Mouse (Mus musculus) lung, embryonic 14.5 days (tissue): Measurements from ENCODE around the gene St3gal3. TPM values are rescaled to one million over a fixed set of nuclear protein-coding genes. Genes with fewer than 3 reads are reported as not detected.

ENCODE experiments used
- ATAC-seq: fragments of 200-750 bp; cut with Nextera tagmentation; 2 replicates; pipeline ENCODE4 v1.8.0; 2017; ENCODE audit warnings: mild to moderate bottlenecking, moderate TSS enrichment, moderate library complexity; ENCODE audit not compliant: insufficient read depth
- DNase-seq: peaks from one replicate; pipeline ENCODE4 v3.0.0-alpha.2; 2015
- H3K27ac ChIP-seq: fragments of 300-500 bp; sonication (generic); 2 replicates; pipeline ENCODE4 v1.5.1; 2014; ENCODE audit warnings: low read depth, mild to moderate bottlenecking, moderate library complexity
- H3K27me3 ChIP-seq: fragments of 300-500 bp; sonication (generic); 2 replicates; pipeline ENCODE4 v1.6.1; 2014; ENCODE audit warnings: low read length, control low read depth; ENCODE audit not compliant: insufficient read depth
- H3K36me3 ChIP-seq: fragments of 300-500 bp; sonication (generic); 2 replicates; pipeline ENCODE4 v1.6.1; 2014; ENCODE audit warnings: control low read depth; ENCODE audit not compliant: insufficient read depth
- H3K4me1 ChIP-seq: fragments of 300-500 bp; sonication (generic); 2 replicates; pipeline ENCODE4 v1.6.1; 2014; ENCODE audit warnings: antibody characterized with exemption, control low read depth; ENCODE audit not compliant: insufficient read depth
- H3K4me2 ChIP-seq: fragments of 300-500 bp; sonication (generic); 2 replicates; pipeline ENCODE4 v1.6.1; 2014; ENCODE audit warnings: mild to moderate bottlenecking
- H3K4me3 ChIP-seq: fragments of 300-500 bp; sonication (generic); 2 replicates; pipeline ENCODE4 v1.5.1; 2014; ENCODE audit warnings: low read depth, low read length
- H3K9ac ChIP-seq: fragments of 300-500 bp; sonication (generic); 2 replicates; pipeline ENCODE4 v1.6.1; 2014
- H3K9me3 ChIP-seq: fragments of 300-500 bp; sonication (generic); 2 replicates; pipeline ENCODE4 v1.6.1; 2016; ENCODE audit warnings: low read depth, low read length, control low read depth
- CTCF ChIP-seq: IDR thresholded peaks from 2 replicates; pipeline ENCODE4 v1.5.1; 2016; ENCODE audit warnings: antibody characterized with exemption, low read depth
- WGBS: fragments of 180-500 bp; shearing (Covaris S2); extraction: QIAGEN DNeasy Blood & Tissue Kit; methylation state at CpG from one replicate; pipeline ENCODE4 v1.1.7; 2014; 5-methylcytosine and 5-hydroxymethylcytosine counted together
- polyA plus RNA-seq: library from polyadenylated mRNA; unstranded; fragments of >200 nt; fragmentation: Nextera tagmentation; extraction: Ambion mirVana; gene quantifications from 2 replicates; pipeline ENCODE4 v1.2.1, GENCODE M21; 2014

The St3gal3 gene
- polyA plus RNA-seq, 1 experiment from 2014 or later, result 6.3 TPM

DNA sequence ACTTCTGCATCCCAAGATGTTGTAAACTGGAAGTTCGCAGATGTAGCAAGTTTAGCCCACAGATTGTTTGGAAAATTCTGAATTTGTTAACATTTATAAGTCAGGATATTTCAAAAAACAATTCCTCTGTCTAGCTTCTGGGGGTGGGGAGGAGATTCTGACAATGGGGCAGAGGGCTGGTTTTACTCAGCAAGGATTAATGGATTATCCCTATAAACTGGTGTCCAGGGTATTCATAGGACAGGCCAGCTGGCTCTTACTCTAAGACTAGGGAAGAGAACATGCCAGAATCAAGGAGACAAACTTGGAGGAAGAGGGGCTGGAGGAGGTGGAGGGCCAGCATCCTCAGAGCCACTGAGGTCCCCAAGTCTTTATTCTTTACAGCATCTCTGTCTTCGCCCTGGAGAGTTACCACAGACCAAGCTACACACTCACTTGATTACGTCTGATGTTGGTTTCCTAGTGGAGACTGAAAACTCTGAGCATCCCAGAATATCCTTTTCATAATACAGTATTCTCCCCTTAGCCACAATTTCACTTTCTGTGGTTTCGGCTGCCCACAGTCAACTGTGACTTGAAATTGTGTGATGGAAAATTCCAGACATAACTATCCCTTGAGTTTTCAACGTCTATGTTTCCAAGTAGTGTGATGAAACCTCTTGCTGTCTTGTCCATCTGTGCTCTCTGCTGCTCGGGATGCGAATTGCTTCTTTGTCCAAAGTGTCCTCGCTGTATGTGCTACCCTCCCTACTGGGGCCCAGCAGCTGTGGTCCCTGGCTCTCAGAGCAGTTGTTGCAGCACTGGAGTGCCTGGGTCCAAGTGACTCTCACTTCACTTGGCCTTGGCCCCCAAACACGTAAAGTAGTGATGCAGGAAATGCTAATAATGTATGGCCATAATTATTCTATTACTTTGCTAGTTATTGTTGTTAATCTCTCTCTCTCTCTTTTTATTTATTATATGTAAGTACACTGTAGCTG lies 64.2 kb downstream of the St3gal3 start:
- TF ChIP-seq CTCF, result no peak
- H3K4me1 ChIP-seq, result no peaks in the 10 kb centered on the region
- WGBS, result 82% methylated on average over 9 of the region's 9 CpGs
- H3K9ac ChIP-seq, result no peak overlapping the region
- DNase-seq (no peak), ATAC-seq (no peak)
- no peak overlapping the region for H3K4me3 ChIP-seq
- H3K27ac ChIP-seq, result no peak overlapping the region
- H3K9me3 ChIP-seq, result 0 out of 2 replicates have a peak, but pooled peaks cover 3% of the 10 kb centered on the region
- H3K4me2 ChIP-seq, result no peak overlapping the region
- no peaks in the 10 kb centered on the region for H3K27me3 ChIP-seq
- no peaks in the 10 kb centered on the region for H3K36me3 ChIP-seq

DNA sequence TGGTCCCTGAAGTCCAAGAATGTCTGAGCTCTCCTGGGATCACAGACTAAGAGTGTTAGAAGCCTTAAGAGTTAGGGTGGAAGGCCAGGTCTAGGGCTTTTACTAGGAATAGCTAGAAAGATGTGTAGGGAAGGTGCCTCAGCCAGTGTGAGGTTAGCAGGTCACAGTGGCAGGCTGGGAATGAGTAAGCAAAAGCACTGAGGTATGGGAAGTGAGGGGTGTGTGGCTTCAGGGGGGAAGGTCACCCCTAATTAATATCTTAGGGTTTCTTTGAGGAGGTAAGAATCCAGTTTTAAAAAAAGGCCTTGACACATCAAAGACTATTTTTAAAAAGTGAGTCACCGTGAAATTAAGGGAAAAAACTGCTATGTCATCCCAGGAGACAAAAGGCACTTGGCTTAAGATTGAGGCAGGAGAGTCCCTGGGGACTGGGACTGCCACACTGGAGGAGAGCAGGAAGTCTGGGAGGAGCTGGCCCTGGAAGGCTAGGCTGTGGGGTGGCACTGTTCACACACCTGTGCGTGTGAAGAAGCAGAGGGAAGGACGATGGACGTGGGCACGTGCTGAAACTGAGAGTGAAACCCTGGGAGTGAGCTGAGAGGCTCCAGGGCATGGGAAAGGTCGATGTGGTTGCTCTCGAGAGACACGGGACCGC lies 72.8 kb downstream of the St3gal3 start:
- 43% methylated on average over 9 of the region's 9 CpGs for WGBS
- H3K9ac ChIP-seq, result no peak overlapping the region
- H3K36me3 ChIP-seq, result no peaks in the 10 kb centered on the region
- ATAC-seq, result no peak
- TF ChIP-seq CTCF, result no peak
- peaks cover 22% of the 10 kb centered on the region; the same call in 1 of the 2 replicates for H3K4me1 ChIP-seq
- no peak overlapping the region for H3K4me3 ChIP-seq
- no peak for DNase-seq
- H3K4me2 ChIP-seq, result no peak overlapping the region
- no peaks in the 10 kb centered on the region for H3K9me3 ChIP-seq
- no peaks in the 10 kb centered on the region for H3K27me3 ChIP-seq
- peak overlapping the region; percentile 67; the same call in 1 of the 2 replicates for H3K27ac ChIP-seq

DNA sequence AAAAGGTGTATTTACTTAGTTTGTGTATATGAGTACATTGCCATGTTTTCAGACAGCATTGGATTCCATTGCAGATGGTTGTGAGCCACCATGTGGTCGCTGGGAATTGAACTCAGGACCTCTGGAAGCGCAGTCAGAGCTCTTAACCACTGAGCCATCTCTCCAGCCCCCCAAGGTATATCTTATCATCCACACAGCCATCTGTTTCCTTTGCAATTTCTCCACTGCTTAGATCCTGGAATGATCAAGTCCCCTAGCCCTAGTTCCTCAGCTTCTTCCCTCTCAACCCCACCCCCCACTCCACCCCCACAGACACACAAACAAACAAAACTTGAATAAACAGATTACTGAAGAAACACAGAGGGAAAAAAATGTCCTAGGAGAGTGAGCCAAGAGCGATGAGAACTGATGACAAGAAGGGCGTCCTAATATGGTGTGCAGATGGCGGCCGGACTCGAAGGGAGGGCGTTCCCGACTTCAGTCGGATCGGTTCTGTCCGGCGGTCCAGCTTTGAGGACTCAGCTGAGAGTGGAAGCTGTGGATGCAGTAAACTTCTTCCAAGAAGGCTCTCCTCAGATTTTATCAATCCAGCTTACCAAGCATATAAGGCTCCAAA lies 73.7 kb downstream of the St3gal3 start:
- H3K27ac ChIP-seq, result peak overlapping the region; percentile 67
- H3K9ac ChIP-seq, result no peak overlapping the region
- TF ChIP-seq CTCF, result no peak
- ATAC-seq (peak; percentile 62), DNase-seq (peak; percentile 81)
- no peak overlapping the region for H3K4me3 ChIP-seq
- 60% methylated on average over 13 of the region's 13 CpGs for WGBS
- H3K27me3 ChIP-seq, result no peaks in the 10 kb centered on the region
- no peaks in the 10 kb centered on the region for H3K36me3 ChIP-seq
- H3K4me2 ChIP-seq, result no peak overlapping the region
- no peaks in the 10 kb centered on the region for H3K9me3 ChIP-seq
- peaks cover 22% of the 10 kb centered on the region; the same call in 1 of the 2 replicates for H3K4me1 ChIP-seq

DNA sequence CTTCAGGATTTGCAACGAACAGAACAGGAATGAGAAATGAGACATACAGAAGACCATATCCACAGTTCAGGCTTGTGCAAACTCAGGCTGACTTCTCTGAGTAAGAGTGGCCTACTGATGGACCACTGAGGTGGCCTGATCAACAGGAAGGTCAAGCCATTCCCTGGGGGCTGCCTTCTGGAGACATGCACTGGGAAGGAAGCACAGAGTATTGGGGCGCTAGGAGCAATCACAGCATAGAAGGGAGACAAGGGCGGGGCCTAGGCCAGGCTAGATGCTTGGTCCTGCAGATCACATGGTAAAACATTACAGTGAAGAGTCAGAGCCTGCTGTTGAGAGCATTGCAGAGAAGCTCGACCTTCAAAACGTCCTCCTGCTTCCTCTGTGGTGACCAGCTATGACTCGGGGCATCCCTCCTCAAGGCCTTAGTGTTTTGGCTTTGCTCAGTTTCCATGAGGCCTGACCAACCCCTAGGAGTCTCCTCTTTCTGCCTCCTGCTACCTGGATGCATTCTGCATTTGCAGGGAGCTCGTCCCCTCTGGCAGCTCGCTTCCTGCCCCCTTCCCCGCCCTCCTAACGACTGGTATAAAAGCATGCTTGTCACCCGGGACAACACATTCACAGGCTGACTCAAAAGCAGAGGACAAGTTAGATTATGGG lies 74.8 kb downstream of the St3gal3 start:
- TF ChIP-seq CTCF, result no peak
- WGBS, result 69% methylated on average over 11 of the region's 11 CpGs
- no peak for ATAC-seq
- DNase-seq, result no peak
- H3K4me2 ChIP-seq, result no peak overlapping the region
- no peaks in the 10 kb centered on the region for H3K9me3 ChIP-seq
- no peaks in the 10 kb centered on the region for H3K27me3 ChIP-seq
- no peak overlapping the region for H3K4me3 ChIP-seq
- no peak overlapping the region for H3K9ac ChIP-seq
- peak overlapping the region; percentile 4; the same call in 1 of the 2 replicates for H3K27ac ChIP-seq
- peaks cover 22% of the 10 kb centered on the region; the same call in 1 of the 2 replicates for H3K4me1 ChIP-seq
- H3K36me3 ChIP-seq, result no peaks in the 10 kb centered on the region

DNA sequence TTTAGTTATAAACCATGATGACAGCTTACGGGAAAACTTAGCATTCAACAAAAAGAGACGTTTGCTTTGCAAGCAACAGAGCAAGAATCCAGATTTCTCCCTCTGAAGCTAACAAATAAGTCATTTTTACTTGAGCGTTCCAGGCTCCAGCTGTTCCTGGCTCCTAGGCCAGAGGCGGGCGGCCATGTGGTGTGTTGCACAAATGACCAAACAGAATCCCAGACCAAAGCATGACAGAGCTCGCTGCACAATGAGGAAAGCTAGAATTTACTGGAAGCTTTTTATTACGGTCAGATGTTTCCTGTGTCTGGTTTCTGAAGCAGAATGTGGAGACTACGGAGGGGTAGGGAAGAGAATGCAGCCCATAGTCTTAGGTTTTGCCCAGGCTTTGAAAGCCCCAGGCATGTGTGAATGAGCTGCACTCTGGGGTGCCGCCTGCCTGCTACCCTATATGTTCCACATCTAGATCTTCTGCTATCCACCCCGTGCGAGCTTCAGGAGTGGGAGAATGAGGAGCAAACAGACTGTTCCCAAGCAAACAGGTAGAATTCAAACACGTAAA lies 76.5 kb downstream of the St3gal3 start:
- Histone ChIP-seq H3K4me1 (peaks cover 22% of the 10 kb centered on the region), H3K36me3 (no peaks in the 10 kb centered on the region), H3K4me2 (no peak overlapping the region), H3K9ac (no peak overlapping the region), H3K27me3 (no peaks in the 10 kb centered on the region), H3K9me3 (no peaks in the 10 kb centered on the region), H3K4me3 (no peak overlapping the region), H3K27ac (peak overlapping the region; percentile 85)
- no peak for TF ChIP-seq CTCF
- 45% methylated on average over 12 of the region's 12 CpGs for WGBS
- ATAC-seq (peak; percentile 57), DNase-seq (peak; percentile 88)

DNA sequence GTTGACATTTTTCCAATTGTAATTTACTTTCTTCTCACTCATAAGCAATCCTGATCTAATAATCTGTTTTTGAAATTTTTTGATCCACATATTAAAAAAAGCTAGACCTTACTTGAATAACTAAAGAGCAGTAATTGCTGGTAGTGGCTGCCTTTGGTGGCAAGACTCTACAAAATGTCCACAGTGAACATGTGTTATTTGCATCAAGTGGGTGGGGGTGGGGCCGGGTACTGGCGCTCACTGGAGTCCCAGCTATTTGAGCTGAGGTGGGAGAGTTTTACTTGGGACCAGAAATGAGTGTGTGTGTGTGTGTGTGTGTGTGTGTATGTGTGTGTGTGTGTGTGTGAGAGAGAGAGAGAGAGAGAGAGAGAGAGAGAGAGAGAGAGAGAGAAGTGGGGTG lies 77.6 kb downstream of the St3gal3 start:
- no peak for TF ChIP-seq CTCF
- no peak for ATAC-seq
- no peak overlapping the region for H3K27ac ChIP-seq

More for the DNA sequence above, 77.6 kb downstream of the St3gal3 start:
- Histone ChIP-seq H3K36me3 (no peaks in the 10 kb centered on the region), H3K4me3 (no peak overlapping the region), H3K9ac (no peak overlapping the region), H3K4me2 (no peak overlapping the region), H3K4me1 (peaks cover 17% of the 10 kb centered on the region), H3K9me3 (no peaks in the 10 kb centered on the region), H3K27me3 (no peaks in the 10 kb centered on the region)
- no peak for DNase-seq
- WGBS, result 54% methylated on average over 2 of the region's 2 CpGs
